Mouse (Mus musculus) MEL-GATA-1-ER (cell line): ENCODE data around the gene Dbx2.

ENCODE experiments used
- DNase-seq: peaks from one replicate; pipeline ENCODE4 v3.0.0-alpha.2; 2012; ENCODE audit warnings: low read depth; ENCODE audit errors: extremely low read depth

Dbx2 gene

GRCm38 (mm10) chr15:95655860-95656259, at the start of gene Dbx2:
Dbx2 (minus strand) TSS chr15:95655960.
- DNase-seq, result no peak

- DNase-seq, result no peak
Measured at GRCm38 (mm10) chr15:95702206-95702605, 46.4 kb upstream of the Dbx2 start.

GRCm38 (mm10) chr15:95701573-95701972, 45.8 kb upstream of the Dbx2 start:
- no peak for DNase-seq

GRCm38 (mm10) chr15:95699371-95699770, 43.6 kb upstream of the Dbx2 start:
- no peak for DNase-seq

- DNase-seq, result no peak
Measured at GRCm38 (mm10) chr15:95693759-95694158, 38.0 kb upstream of the Dbx2 start.

DNA sequence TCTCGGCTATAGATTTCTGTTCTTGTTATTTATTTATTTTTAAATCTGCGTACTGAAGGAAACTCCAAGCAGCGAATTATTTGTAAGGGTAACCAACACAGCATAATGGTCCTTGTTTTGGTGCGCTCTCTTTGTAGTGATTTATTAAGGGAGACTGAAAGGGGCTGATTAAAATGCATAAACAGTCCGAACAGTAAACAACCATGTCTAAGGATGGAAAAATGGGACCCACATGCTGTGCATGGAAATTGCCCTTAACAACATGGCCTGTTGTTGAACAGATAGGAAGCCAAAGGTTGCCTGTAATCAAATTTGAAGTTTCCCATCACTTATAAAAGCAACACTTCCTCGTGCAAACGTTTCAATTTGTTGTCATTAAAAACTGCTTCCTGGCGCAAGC, 35.8 kb upstream of the Dbx2 start:
- DNase-seq, result no peak

- no peak for DNase-seq
Measured at GRCm38 (mm10) chr15:95691129-95691528, 35.4 kb upstream of the Dbx2 start.

DNA sequence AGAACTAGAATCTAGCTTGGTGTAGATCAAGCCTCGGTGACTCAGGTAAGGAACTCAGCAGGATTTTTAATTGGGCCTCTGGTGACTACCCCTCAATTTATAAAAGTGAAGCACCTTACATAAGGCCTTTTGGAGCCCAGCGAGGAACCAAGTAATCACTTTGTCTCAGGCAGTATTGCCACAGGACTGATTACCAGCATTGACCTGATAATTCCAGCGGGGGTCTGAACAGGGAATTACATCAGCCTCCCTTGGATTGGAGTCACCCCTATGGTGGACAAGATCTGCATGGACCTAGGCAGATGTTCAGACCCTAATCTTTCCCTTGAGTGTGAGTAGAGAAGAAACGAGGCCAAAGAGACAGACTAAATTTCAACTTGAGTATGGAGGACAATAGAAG, 26.9 kb upstream of the Dbx2 start:
- DNase-seq, result no peak

DNA sequence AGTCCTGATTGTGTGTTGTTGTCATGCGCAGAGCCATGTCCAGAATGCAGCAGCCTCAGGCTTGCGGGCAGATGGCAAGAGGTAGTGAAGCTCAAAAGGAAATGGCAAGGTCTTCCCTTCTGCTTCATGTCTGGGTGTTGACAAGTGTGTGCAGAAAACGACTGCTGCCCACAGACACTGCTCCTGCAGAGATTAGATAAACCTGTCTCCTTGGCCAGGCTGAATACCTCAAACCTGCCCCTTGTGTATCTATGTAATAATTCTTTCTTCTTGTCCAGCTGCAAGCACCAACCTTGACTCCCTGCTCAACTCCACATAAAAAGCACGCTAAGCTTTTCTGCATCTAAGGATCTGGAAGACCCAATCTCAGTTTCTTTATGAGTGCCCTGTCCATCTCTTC, 19.9 kb upstream of the Dbx2 start:
- DNase-seq, result no peak

DNA sequence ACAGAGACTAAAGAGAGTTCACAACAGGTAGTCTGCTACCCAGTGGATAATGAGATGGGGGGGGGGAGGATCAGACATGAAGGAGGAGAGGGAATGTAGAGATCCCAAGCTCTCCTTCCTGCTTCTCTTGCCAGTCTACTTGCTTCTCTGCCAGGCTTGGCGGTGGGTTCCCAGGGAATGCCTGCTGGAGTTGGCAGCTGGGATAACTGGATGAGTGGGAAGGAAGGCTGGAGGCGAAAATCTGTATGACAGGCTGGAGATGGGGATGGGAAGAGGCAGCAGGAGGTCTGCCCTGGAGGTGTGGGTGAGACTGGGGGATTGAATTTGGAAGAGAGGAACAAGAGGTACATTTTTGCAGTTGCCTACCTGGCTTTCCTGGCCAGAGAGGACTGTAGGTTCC, 19.4 kb upstream of the Dbx2 start:
- no peak for DNase-seq

DNA sequence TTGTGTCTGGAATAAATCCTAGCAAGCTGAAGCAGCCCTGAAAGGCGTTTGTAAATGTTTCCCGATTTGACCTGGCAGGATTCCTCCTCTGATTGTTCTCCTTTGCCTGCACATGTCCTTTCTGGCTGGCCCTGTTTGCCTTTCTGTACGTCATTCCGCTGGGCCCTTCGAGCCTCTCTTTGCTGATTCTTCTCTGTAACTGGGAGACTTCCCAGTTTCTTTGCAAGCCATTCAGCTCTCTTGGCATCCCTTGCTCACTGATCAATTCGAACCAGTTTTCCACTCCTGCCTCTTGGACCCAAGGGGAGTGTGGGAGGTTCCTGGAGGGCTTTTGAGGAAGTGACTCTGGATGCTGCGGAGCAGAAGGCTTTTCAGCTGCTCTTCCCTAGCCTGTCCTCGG, 11.4 kb upstream of the Dbx2 start:
- DNase-seq, result no peak

DNA sequence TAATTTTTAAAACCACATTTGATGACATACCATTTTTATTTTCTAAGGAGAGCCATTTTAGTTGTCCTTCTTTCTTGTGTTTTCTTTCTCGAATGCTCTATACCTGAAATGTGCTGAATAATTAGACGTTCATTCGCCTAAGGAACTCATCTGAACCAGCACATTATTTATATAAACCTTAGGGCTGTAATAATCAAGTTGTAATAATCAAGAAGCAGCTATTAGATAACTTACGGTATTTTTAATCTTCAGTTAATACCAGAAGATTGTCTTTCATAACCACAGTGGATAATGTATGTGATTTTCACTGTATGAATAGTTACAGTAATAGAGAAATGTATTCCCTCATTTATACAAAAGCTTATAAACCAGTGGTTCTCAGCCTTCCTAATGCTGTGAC, 9.2 kb upstream of the Dbx2 start:
- no peak for DNase-seq

DNA sequence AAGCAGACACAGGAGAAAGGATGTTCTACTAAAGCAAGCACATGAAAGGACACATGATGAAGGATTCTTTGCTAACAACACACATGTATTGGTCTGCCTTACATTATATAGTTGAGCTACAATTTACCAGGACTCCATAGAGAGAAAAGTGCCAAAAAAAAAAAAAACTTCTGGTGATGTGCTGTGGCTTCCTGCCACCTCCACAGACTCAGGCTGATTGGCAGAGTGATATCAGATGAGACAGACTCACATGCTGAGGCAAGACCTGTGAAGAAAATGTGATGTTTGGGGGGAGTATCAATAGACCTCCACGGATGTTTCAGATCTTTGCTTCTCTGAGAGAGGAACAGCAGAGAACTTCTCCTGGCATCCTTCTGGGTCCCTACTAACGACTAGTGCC, 6.0 kb upstream of the Dbx2 start:
- no peak for DNase-seq

GRCm38 (mm10) chr15:95660368-95660767, 4.6 kb upstream of the Dbx2 start:
- peak; percentile 22 for DNase-seq

GRCm38 (mm10) chr15:95654211-95654897, 1.4 kb downstream of the Dbx2 start:
- DNase-seq, result no peak

GRCm38 (mm10) chr15:95653812-95654210, 1.9 kb downstream of the Dbx2 start:
- DNase-seq, result no peak

- DNase-seq, result no peak
Measured at GRCm38 (mm10) chr15:95652898-95653707, 2.7 kb downstream of the Dbx2 start.

DNA sequence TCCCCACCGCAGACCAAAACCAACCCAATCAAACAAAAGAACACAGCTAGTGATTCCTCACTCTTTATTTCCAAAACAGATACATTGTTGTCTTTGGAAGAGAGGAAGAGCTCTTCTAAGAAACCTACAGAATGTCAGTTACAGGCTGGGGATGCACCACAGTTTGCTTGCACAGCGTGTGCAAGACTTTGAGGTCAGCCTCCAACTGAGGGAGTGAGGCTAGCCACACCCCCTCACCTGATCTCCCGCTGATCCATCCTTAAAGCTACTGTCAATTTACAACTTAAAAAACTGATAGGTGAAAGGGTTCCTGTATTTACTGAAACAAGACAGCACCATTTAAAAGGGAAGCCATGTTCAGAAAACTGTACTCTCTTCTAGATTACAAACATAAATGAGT, 3.9 kb downstream of the Dbx2 start:
- no peak for DNase-seq

DNA sequence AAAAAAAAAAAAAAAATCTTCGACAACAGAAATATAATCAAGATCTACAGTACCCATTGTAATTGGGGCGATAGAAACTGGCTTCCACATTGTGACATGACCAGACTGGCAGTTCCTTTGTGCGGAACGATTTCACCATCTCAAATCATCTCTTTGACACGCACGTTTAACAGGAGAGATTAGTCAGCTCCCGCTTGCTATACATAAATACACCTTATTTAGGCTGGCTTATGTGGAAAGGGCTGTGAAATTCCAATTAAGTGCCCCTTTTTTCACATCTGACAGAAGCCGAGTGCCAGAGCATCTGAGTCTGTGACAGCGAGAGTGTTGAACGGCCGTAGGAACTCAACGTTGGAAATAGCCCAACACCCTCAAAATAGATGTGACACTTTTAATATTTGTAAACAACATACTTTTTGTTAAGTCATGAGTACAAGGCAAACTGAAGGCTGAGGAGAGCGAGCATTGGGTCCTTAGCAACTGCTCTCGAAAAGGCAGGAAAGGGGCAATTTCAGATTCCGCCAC, 12.2 kb downstream of the Dbx2 start:
- DNase-seq, result no peak

DNA sequence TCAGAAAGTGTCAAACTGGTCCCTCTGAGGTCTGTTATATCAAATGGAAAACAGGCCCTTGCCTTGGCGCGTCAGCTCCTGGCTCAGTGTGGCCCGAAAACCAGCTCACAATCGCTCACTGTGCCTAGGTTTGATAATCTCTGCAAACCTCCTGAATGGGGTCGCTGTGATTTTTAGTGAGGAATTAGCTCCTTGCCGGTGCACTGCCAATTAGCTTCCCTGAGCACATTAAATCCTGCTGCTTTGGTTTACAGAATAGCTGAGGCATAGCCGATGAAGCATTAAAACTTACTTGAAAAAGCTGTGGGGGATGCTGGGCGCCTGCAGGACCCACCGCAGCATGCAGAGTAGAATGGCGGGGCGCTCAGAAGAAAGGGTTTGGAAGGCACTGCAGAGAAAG, 15.4 kb downstream of the Dbx2 start:
- no peak for DNase-seq

- no peak for DNase-seq
Measured at GRCm38 (mm10) chr15:95639829-95640134, 16.0 kb downstream of the Dbx2 start.

DNA sequence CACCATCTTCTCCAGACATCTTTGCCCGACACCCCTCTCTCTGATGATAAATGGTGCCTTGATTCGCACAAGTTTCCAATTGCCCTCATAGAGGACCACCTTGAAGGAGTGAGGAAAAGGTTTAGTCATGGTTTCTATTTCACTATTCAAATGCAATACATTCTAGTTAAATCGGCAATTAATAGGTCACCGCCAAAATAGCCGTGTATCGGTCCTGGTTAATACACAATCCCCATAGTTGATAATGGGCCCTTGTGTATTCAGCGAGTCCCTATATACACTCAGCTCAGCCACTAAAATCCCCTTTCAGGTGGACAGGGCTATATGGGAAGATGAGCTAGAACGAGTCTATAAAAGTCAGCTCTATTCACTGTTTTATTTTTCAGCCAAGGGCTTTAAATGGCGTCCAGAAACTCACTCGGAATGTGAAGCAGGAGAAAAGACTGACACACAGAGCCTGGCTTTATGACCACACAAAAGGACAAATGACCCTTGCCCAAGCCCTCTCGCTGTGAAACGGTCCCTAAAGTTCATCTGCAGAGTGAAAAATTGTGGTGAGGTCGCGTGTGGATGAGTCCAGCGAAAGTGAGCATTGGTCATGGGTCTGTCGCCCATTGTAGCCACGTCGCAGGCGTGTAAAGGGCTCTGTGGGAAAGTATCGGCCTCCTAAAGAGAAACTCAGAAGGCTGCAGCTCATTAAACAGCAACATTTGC, 16.5 kb downstream of the Dbx2 start:
- no peak for DNase-seq
